Mouse (Mus musculus) right cerebral cortex, postnatal 4 days (tissue): ENCODE measurements at regions not wholly inside any gene's neighbourhood (a gene's known extent, or its start where the extent isn't known, plus 50 kb on each side); places are given as distances from the start of the nearest gene placed in this dataset.

Source experiments
- DNase-seq: peaks from one replicate; pipeline ENCODE4 v3.0.0-alpha.2; 2022

DNA sequence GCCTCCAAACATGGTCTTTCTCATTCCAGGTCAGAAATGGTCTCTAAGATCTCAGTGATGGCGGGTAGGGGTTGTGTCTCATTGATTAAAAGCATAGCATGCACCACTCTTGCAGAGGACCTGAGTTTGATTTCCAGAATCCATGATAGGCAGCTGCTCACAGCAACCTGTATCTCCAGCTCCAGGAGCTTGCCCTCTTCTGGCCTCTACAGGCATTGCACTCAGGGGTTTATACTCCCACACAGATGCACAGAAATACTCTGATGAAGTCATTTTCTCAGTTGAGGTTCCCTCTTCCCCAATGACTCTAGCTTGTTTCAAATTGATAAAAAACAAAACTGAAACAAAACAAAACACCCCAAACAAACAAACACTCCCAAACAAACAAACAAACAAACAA is 81.1 kb upstream of the Gm11983 start:
- no peak for DNase-seq

DNA sequence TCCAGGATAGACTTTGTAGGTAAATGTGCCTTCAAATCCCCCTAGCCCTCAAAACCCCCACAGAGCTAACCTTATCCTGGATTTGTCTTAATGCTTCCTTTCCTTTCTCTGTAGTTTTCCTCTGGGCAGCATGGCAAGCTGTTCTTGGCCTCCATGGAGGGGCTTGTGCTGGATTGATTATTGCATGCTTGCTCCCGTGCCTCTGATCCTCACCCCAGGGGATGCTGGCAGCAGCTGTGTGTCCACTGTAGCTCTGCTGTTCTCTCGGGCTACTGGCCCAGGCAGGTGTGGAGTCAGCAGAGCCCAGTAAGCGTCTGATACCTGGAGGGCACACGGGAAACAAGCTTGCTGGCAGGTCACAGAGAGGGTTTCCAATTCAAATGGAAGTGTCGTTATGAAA is 68.2 kb upstream of the Gm11983 start:
- DNase-seq = no peak

GRCm38 (mm10) chr11:6902991-6903390 is 65.5 kb upstream of the Gm11983 start:
- DNase-seq = no peak

GRCm38 (mm10) chr11:6902271-6902670 is 64.8 kb upstream of the Gm11983 start:
- DNase-seq = no peak

DNA sequence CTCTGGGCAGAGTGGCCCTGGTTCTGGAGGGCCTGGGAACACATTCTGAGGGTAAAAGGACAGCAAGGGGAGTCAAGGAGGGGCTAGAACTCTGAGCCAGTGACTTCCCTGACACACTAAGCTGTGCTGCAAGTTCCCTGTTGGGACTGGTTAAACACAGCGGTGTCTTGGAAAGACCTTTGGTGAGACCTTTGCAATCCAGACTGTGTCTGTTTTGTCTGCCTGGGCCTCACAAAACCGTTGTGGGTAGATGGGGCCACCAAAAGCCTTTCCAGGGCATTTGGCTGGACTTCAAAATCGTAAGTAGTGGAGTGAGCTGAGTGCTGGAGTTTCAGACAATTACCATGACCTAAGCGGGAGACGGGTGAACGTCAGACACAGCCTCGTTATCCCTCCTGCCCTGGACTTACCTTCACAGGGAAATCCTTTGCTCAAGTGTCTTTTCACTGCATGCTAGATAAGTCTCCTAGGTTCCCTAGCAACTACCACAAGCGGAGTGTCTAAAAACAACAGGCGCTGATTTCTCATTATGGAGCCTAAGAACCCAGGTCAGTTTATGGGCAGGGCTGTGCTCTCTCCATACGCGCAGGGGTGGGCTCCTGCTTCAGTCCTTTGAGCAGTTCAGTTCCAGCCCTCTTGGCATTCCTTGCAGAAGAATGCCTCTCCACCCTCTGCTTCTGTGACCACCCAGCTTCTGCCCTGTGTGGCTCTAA is 63.5 kb upstream of the Gm11983 start:
- DNase-seq = no peak

GRCm38 (mm10) chr11:6900357-6900756 is 62.9 kb upstream of the Gm11983 start:
- DNase-seq = no peak

DNA sequence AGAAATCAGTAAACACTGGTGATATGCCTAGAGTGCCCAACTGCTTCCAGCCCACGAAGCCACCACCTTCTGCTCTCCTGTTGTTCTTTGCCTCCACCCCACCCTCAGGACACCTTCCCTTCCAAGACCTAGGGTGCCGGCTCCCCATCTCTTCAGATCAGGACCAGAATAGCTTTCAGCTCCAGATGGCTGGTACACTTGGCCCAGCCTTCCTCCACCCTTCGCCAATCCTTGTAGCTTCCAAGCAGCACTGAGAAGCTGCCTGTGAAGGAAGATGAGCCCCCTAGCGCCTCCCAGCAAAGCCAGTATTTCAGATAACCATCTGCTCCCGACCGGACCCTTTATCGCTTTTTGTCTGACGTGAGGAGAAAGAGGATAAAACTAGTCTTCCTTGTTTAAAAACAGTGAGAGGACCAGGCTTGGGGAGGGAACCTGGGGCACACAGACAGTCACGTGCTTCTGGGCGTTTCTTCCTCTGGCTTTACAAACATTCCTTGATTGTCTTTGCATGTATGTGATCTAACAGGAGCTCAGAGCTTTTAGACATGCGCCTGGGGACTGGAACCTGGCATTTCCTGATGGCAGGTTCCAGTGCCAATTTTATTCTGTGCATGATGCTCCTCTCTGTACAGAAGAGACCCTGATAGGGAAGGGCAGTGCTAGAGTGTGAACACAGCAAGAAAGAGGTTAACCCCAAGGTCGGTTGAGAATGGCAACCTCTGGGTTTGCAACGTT is 62.0 kb upstream of the Gm11983 start:
- peak; percentile 25 for DNase-seq

DNA sequence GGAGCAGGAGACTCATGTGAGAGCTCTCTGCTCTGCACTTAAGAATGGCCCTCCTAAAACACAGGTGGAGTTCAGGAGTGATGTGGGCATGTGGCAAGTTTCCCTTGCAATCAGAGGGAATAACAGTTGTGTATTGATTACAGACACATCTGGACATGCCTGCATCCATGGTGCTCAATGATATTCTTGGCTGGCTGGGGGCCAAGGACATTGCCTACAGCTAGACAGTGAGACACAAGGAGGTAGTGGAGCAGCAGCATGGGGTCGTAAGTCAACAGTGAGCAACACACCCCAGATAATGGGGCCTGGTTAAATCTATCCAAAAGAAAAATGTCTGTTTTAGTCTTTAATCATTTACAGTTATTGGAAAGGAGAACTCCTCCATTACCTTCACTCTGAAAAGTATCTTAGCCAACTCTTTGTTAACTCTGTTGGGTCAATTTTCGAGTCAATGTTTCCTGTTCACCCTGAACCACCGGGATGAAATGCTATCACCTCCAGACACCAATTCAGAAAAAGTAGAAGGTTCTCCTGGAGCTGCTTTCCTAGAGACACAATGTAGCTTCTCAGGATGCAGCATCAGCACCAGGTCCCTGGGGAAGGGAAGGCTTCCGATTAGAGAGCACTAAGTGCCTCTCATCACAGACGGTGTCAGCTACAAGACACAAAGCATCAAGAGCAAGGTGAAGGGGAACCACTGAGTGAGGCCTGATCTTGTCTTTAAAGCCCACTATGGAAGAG is 61.1 kb upstream of the Gm11983 start:
- no peak for DNase-seq

- no peak for DNase-seq
These were observed 58.3 kb upstream of the Gm11983 start for GRCm38 (mm10) chr11:6895786-6896093.

- DNase-seq = no peak
These were observed 57.7 kb upstream of the Gm11983 start for GRCm38 (mm10) chr11:6894911-6895785.

DNA sequence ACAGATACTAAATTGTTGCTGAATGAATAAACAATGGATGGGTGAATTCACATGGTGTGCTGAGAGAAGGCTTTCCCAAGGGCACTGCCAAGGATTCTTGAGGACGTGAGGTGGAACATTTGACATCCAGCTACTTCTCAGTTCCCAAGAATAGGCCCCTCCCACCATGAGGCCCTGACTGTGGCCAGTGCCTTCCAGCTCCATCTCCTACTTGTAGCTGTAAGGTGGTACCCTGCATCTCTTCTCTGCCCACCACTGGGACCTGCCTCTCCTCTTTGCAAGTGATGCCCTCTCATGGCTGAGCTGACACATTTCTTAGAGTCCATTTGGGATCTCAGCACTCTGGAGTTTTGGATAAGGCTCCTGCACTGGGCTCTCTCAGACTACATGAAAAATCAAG is 56.3 kb upstream of the Gm11983 start:
- DNase-seq = no peak

GRCm38 (mm10) chr11:6893063-6893462 is 55.6 kb upstream of the Gm11983 start:
- no peak for DNase-seq

GRCm38 (mm10) chr11:6890450-6890849 is 53.0 kb upstream of the Gm11983 start:
- DNase-seq = no peak

GRCm38 (mm10) chr11:6889660-6890185 is 52.3 kb upstream of the Gm11983 start:
- DNase-seq = no peak

- no peak for DNase-seq
These were observed 51.7 kb upstream of the Gm11983 start for GRCm38 (mm10) chr11:6889120-6889519.
